Mouse (Mus musculus) midbrain, postnatal 0 days (tissue): ENCODE measurements around the gene Sf3b4. TPM values are rescaled to one million over a fixed set of nuclear protein-coding genes. Genes with fewer than 3 reads are reported as not detected.

Experiments used
- ATAC-seq: fragments of 200-750 bp; cut with Nextera tagmentation; 2 replicates; pipeline ENCODE4 v1.8.0; 2017; ENCODE audit warnings: moderate number of reproducible peaks, mild to moderate bottlenecking, moderate TSS enrichment, moderate library complexity; ENCODE audit not compliant: low FRiP score
- DNase-seq: peaks from one replicate; pipeline ENCODE4 v3.0.0-alpha.2; 2015; ENCODE audit warnings: low spot score
- H3K27ac ChIP-seq: fragments of 300-500 bp; sonication (generic); 2 replicates; pipeline ENCODE4 v1.5.1; 2014; ENCODE audit warnings: low read depth, mild to moderate bottlenecking, low read length, mixed read lengths
- H3K27me3 ChIP-seq: fragments of 300-500 bp; sonication (generic); 2 replicates; pipeline ENCODE4 v1.6.1; 2014; ENCODE audit warnings: low read length, control low read depth, mixed read lengths; ENCODE audit not compliant: insufficient read depth
- H3K36me3 ChIP-seq: fragments of 300-500 bp; sonication (generic); 2 replicates; pipeline ENCODE4 v1.6.1; 2014; ENCODE audit warnings: low read length, control low read depth, mixed read lengths; ENCODE audit not compliant: insufficient read depth
- H3K4me1 ChIP-seq: fragments of 300-500 bp; sonication (generic); 2 replicates; pipeline ENCODE4 v1.6.1; 2014; ENCODE audit warnings: mild to moderate bottlenecking, control low read depth, antibody characterized with exemption, low read length, mixed read lengths; ENCODE audit not compliant: insufficient read depth
- H3K4me2 ChIP-seq: fragments of 300-500 bp; sonication (generic); 2 replicates; pipeline ENCODE4 v1.6.1; 2014; ENCODE audit warnings: low read depth, mild to moderate bottlenecking, low read length, mixed read lengths; ENCODE audit not compliant: poor library complexity, severe bottlenecking
- H3K4me3 ChIP-seq: fragments of 300-500 bp; sonication (generic); 2 replicates; pipeline ENCODE4 v1.5.1; 2014; ENCODE audit warnings: low read depth, mild to moderate bottlenecking, low read length, moderate library complexity
- H3K9ac ChIP-seq: fragments of 300-500 bp; sonication (generic); replicated peaks from 2 replicates; pipeline ENCODE4 v1.6.1; 2014; ENCODE audit warnings: mild to moderate bottlenecking, low read length, moderate library complexity, mixed read lengths; ENCODE audit not compliant: poor library complexity, severe bottlenecking
- H3K9me3 ChIP-seq: fragments of 300-500 bp; sonication (generic); 2 replicates; pipeline ENCODE4 v1.6.1; 2016; ENCODE audit warnings: low read length, control low read depth
- CTCF ChIP-seq: IDR thresholded peaks from 2 replicates; pipeline ENCODE4 v1.5.1; 2016; ENCODE audit warnings: antibody characterized with exemption, mild to moderate bottlenecking
- WGBS: fragments of 180-500 bp; shearing (Covaris S2); extraction: QIAGEN DNeasy Blood & Tissue Kit; methylation state at CpG from one replicate; pipeline ENCODE4 v1.1.7; 2014; 5-methylcytosine and 5-hydroxymethylcytosine counted together
- polyA plus RNA-seq: library from polyadenylated mRNA; unstranded; fragments of >200 nt; fragmentation: Nextera tagmentation; extraction: Ambion mirVana; gene quantifications from 2 replicates; pipeline ENCODE4 v1.2.1, GENCODE M21; 2015
- total RNA-seq: library from RNA; depleted of rRNA; stranded (reverse); fragments of >200 nt; gene quantifications from 2 replicates; pipeline ENCODE4 v1.2.3, GENCODE M21; 2014

The Sf3b4 gene
- total and polyA plus RNA-seq, 2 experiments from 2014 or later = 70.3 to 158 TPM

GRCm38 (mm10) chr3:96160803-96161516 lies 11.2 kb upstream of the Sf3b4 start:
- peak; percentile 74 for DNase-seq
- no peak for TF ChIP-seq CTCF
- Histone ChIP-seq H3K4me2 (peak overlapping the region; percentile 85), H3K27me3 (no peaks in the 10 kb centered on the region), H3K36me3 (no peaks in the 10 kb centered on the region; the same call in 1 of the 2 replicates), H3K9me3 (no peaks in the 10 kb centered on the region), H3K27ac (peak overlapping the region; percentile 71), H3K4me3 (peak overlapping the region; percentile 46), H3K9ac (peak overlapping the region; percentile 67), H3K4me1 (0 out of 2 replicates have a peak, but pooled peaks cover 3% of the 10 kb centered on the region)
- peak; percentile 76 for ATAC-seq
- WGBS = 2% methylated on average over 12 of the region's 12 CpGs

GRCm38 (mm10) chr3:96161869-96162840 lies 10.0 kb upstream of the Sf3b4 start, which contains the start of gene Mtmr11:
Mtmr11 (plus strand) TSS chr3:96162004.
- Histone ChIP-seq H3K9ac (peak within 1 kb of the TSS; percentile 67), H3K4me2 (peak within 1 kb of the TSS; percentile 85), H3K27me3 (no peaks in the 10 kb centered on the region), H3K4me1 (0 out of 2 replicates have a peak, but pooled peaks cover 3% of the 10 kb centered on the region), H3K9me3 (no peaks in the 10 kb centered on the region), H3K27ac (peak within 1 kb of the TSS; percentile 71), H3K4me3 (peak within 1 kb of the TSS; percentile 46), H3K36me3 (no peaks in the 10 kb centered on the region; the same call in 1 of the 2 replicates)
- peak; percentile 51 for ATAC-seq
- peak; percentile 62 for DNase-seq
- WGBS = 11% methylated on average over 14 of the region's 16 CpGs
- no peak for TF ChIP-seq CTCF

DNA sequence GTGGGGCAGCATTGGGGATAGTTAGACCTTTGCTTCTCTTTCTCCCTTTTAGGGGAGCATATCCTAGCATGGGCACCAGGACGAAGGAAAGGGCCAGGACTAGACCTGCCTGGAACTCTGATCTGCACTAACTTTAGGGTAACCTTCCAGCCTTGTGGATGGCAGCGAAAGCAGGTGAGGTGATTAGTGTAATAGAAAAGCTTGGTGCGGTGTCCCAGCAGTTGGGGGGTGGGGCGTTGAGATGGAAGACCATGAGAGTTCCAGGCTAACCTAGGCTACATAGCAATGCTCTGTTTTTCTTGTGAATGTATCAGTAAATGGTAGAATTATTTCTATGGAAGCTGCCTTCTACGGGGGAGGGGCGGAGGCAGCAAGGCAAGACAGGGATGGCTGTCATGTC lies 9.1 kb upstream of the Sf3b4 start:
- H3K4me3 ChIP-seq = no peak overlapping the region; the same call in 1 of the 2 replicates
- WGBS = 90% methylated on average over 6 of the region's 6 CpGs
- H3K4me1 ChIP-seq = 0 out of 2 replicates have a peak, but pooled peaks cover 3% of the 10 kb centered on the region
- H3K36me3 ChIP-seq = peaks cover under 1% of the 10 kb centered on the region; the same call in 1 of the 2 replicates
- no peaks in the 10 kb centered on the region for H3K9me3 ChIP-seq
- no peak for TF ChIP-seq CTCF
- DNase-seq (no peak), ATAC-seq (no peak)
- H3K27ac ChIP-seq = no peak overlapping the region
- H3K9ac ChIP-seq = 0 out of 2 replicates have a peak overlapping the region, but pooled peaks have one; percentile 67
- no peaks in the 10 kb centered on the region for H3K27me3 ChIP-seq
- peak overlapping the region; percentile 85 for H3K4me2 ChIP-seq

DNA sequence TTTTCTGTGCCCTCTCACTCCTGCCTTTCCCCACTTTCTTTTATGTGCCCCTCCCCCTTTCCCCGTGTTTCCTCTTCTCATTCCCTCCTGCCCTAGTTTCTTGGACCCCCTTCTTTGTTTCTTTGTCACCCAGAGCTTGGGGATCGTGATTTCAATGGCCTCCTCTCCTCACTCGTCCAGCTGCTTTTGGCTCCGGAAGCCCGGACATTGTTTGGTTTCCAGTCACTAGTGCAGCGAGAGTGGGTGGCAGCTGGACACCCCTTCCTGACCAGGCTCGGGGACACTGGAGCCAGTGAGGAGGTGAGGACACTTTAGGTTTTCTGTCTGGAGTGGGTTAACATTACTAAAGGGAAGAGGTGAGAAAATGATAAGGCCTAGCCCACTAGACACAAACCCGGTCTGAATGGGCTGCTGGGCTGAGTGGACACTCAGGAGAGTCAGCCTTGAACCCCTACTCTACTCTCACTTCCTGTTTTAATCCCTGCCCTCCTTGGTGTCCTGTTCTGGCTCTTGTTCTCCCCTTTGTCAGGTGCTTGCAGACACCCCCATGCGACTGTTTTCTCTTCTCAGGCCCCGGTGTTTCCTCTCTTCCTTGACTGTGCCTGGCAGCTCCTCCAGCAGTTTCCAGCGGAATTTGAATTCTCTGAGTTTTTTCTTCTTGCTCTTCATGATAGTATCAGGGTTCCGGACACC lies 3.5 kb upstream of the Sf3b4 start:
- H3K9me3 ChIP-seq = no peaks in the 10 kb centered on the region
- TF ChIP-seq CTCF = no peak
- 67% methylated on average over 12 of the region's 12 CpGs for WGBS
- H3K9ac ChIP-seq = no peak overlapping the region
- no peak for DNase-seq
- ATAC-seq = no peak
- no peak overlapping the region for H3K4me2 ChIP-seq
- H3K4me3 ChIP-seq = no peak overlapping the region
- H3K36me3 ChIP-seq = peaks cover 3% of the 10 kb centered on the region; the same call in 1 of the 2 replicates
- no peak overlapping the region for H3K27ac ChIP-seq
- H3K4me1 ChIP-seq = no peaks in the 10 kb centered on the region
- H3K27me3 ChIP-seq = no peaks in the 10 kb centered on the region

DNA sequence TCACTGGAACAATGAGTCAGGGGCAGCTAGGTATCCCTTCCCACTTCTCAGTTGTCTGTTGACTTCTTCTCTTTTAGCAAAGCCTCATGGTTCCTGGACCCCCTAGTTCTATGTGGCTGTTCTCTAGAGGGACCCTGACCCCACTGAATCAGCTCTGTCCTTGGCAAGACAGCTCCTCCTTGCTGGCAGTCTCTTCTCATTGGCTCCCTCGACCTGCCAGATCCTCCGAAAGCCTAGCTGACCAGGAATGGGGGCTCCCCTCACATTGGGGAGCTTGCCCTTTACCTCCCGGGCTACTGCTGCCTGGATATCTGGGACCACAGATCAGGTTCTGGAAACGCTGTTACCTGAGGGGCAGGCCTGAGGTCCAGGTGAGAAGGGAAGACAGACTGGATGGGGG lies 1.9 kb upstream of the Sf3b4 start:
- H3K4me2 ChIP-seq = no peak overlapping the region
- no peaks in the 10 kb centered on the region for H3K4me1 ChIP-seq
- DNase-seq = no peak
- H3K9me3 ChIP-seq = no peaks in the 10 kb centered on the region
- no peak for ATAC-seq
- no peak overlapping the region for H3K9ac ChIP-seq
- no peak for TF ChIP-seq CTCF
- H3K4me3 ChIP-seq = no peak overlapping the region
- H3K36me3 ChIP-seq = peaks cover 5% of the 10 kb centered on the region; the same call in 1 of the 2 replicates
- H3K27me3 ChIP-seq = no peaks in the 10 kb centered on the region
- 96% methylated on average over 4 of the region's 4 CpGs for WGBS
- no peak overlapping the region for H3K27ac ChIP-seq
